Mouse (Mus musculus) thymus, adult 2 months (tissue): ENCODE measurements at regions not wholly inside any gene's neighbourhood (a gene's known extent, or its start where the extent isn't known, plus 50 kb on each side); places are given as distances from the start of the nearest gene placed in this dataset.

Experiments used
- CTCF ChIP-seq: fragments of 200-500 bp; IDR thresholded peaks from 2 replicates; pipeline ENCODE4 v1.5.1; 2012; ENCODE audit warnings: mild to moderate bottlenecking, control low read depth, low read length, moderate library complexity, borderline replicate concordance; ENCODE audit not compliant: control insufficient read depth, poor library complexity, insufficient read depth; ENCODE audit errors: extremely low read depth
- POLR2A ChIP-seq: fragments of 200-500 bp; IDR thresholded peaks from 2 replicates; pipeline ENCODE4 v1.6.1; 2012; ENCODE audit warnings: mild to moderate bottlenecking, low read length, control low read depth, moderate library complexity; ENCODE audit not compliant: control insufficient read depth, poor library complexity, insufficient read depth; ENCODE audit errors: extremely low read depth

DNA sequence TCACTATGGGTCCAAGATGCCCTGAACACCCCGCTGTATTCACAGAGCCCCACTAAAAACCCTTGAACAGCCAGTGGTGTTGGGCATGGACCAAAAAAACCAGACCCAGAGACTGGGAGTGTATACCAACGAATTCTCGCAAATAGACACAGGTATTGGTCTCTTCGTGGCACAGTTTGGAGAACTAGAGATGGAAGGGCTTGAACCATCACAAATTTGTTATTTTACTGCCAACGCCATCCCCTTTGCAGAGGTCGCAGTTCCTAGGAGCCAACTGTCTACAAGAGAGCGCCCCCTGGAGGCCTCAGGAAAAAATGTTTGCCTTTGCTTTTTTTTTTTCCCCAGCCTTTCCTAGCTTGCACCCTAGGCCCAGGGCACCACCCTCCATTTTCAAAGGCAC, 99.1 kb downstream of the Edn3 start:
- TF ChIP-seq CTCF (no peak), POLR2A (no peak)
